Mouse (Mus musculus) adrenal gland, postnatal 4 days (tissue): ENCODE measurements around the gene Gm3045. TPM values are rescaled to one million over a fixed set of nuclear protein-coding genes. Genes with fewer than 3 reads are reported as not detected.

Source experiments
- DNase-seq, 2 experiments: peaks; one replicate each; pipeline ENCODE4 v3.0.0; 2021 to 2022; ENCODE audit warnings: low spot score in 2 of 2, mixed read lengths in 2 of 2
- long read RNA-seq, 2 experiments: library from polyadenylated mRNA; stranded (forward); transcript quantifications; one replicate each; pipeline ENCODE4 v2.0.0; 2021
- total RNA-seq, 2 experiments: library from RNA; stranded (reverse); gene quantifications; 2 replicates each; pipeline ENCODE4 v1.2.3; 2021

Gene Gm3045
- total RNA-seq: not detected
- long read RNA-seq, experiment 1: 0 reads
- long read RNA-seq, experiment 2: 0 reads

- DNase-seq: no peak
These were observed at the start of gene Gm3045 for GRCm38 (mm10) chr13:56426365-56426764. Gene Gm3045, plus strand, starts transcription at chr13:56426594.

DNA sequence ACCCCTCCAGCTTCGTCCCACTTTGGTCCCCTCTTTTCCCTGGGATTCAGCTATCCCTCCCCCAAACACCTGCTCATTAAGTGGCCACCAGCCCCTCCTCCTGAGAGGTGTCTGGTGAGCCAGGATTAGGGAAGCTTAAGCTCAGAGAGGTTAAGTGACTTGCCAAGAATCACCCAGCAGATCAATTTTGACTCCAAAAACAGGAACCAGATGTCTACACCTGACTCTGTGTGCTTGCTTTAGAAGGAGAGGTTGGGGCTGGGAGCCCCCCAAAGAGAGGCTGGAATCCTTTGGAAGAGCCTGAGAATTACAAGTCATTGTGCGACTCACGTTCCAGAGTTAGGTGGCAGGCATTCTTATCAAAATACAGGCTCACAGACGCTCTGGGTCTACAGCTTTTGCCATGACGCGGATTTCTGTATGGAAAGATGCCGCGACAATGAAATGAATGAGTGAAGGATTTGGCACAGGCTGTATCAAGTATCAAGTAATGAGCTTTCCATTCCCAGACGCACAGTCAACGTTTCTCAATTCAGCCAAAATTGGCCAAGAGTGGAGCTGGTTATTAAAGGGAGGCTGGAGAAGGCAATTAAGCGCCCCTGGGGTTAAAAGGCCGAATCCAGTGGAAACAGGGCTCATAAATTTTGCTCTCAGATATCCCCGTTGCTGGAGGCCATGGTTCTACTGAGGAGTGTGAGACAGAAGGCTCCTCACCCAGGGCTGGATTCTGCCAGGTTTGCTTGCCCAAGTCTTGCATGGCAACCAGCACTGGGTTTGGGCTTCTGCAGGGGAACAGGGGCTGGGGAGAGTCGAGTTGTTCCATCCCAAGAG lies 45.3 kb upstream of the Gm3045 start:
- no peak for DNase-seq

- no peak for DNase-seq
These were observed 43.0 kb upstream of the Gm3045 start for GRCm38 (mm10) chr13:56383406-56383805.

DNA sequence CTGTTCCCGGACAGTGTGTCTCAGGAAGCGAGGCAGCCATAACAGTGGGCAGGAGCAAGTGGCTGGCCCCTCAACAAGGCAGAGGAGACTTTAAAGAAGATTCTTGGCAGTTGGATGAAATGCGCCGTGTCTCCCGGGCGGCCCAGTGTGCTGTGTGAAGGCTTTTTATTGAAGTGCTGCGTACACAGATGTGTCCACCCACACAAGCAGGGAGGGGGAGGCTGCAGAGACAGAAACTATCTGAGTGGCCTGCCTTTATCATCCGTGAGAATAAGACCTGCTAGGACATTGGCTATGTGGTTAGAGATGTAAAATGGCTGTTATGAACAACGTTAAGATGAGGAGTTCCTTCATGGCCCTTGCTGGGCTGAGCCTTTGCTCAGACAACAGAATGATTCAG lies 40.0 kb upstream of the Gm3045 start:
- DNase-seq: no peak

- no peak for DNase-seq
These were observed 39.0 kb upstream of the Gm3045 start for GRCm38 (mm10) chr13:56387374-56387773.

DNA sequence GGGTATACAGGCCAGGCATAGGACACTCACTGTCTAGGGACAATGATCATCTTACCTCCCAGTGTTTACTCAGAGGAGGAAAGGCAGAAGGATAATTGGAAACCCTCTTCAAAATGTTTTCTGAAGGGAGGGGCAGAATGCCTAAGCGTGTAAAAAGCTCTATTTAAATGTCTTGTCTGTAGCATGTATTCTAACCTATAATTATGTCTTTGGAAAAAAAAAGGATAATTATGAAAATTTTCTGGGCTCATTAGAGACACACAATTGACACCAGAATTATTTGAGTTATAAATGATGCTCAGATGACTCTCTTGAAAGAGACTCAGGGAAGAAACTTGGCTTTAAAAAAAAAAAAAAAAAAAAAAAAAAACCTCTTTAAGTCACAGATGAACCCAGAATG lies 38.4 kb upstream of the Gm3045 start:
- DNase-seq: no peak

DNA sequence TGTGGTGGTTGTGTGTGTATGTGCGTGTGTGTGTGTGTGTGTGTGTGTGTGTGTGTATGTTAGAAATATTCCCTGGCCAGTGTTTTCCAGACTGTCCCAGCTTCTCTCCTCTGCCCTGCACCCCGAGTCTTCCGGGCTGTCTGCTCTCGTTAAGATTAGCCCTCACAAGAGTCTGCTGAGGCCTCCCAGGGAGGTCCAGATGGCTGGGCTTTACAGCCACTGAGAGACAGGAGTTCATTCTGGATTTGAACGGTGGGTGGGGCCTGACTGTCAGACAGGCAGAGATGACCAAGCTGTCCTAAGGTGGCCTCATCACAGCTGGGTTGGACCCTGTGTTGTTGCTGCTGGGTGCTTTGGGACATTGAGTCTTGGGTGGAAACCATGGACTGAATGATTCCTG lies 28.8 kb upstream of the Gm3045 start:
- DNase-seq: no peak

GRCm38 (mm10) chr13:56401186-56401585 lies 25.2 kb upstream of the Gm3045 start:
- no peak for DNase-seq

- no peak for DNase-seq
These were observed 22.9 kb upstream of the Gm3045 start for GRCm38 (mm10) chr13:56403381-56404086.

DNA sequence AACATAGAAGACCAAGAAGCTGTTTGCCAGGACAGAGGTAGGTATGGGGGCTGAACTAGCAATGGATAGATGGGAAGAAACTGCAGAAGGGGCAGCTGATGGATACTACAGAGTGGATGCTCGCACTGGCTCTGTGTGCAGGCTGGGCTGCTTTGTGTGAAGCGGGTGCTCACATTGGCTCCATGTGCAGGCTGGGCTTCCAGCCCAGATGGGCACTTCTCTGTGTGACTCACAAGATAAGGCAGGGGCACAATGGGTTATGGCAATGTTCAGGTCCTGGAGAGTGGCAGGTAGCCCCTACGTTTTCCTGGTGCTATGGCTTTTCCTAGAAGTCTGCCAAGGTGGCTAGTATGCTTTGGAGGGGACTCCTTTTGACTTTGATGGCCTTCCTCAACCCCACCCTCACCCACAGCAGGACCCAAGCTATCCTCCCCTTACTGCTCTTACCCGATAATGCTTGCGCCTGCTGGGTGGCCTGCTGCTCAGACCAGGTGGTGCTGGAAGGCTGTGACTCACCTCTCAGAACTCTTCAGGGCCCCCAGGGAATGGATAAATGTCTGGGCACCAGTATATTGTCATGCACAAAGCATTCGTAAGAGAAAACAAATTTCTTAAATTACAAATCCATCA lies 21.8 kb upstream of the Gm3045 start:
- DNase-seq: no peak

DNA sequence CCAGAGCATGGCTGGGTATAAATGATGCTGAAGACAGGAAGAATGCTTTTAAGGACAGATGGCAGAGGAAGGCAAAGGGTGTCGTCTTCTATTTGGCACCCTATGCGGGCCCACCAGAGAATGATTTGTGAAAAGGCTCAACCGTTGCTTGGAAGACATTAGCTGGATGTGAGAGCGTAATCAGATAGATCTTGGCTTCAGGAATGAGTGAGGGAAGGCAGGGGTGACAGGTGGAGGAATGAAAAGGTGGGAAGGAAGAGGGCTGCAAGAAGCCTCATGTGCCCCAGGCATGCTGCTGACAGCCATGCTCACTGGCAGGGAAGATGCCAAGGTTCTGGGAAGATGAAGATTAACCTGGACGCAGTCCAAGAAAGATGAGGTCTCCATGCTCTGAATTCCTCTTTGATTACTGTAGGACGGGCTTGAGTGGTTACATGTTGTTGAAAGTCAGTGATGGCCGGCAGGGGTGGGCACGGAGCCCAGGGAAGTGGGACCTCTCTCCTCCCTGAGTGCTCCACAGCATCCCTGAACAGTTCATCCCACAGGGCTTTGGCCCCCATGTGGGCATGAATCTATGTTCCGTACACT lies 14.0 kb upstream of the Gm3045 start:
- DNase-seq: no peak

GRCm38 (mm10) chr13:56418685-56419483 lies 7.5 kb upstream of the Gm3045 start:
- DNase-seq: no peak

GRCm38 (mm10) chr13:56419538-56419937 lies 6.9 kb upstream of the Gm3045 start:
- no peak for DNase-seq

- DNase-seq: peak; percentile 31 to 34
These were observed 4.2 kb upstream of the Gm3045 start for GRCm38 (mm10) chr13:56422072-56422723.

GRCm38 (mm10) chr13:56425931-56426330 lies 463 bp upstream of the Gm3045 start:
- no peak for DNase-seq

DNA sequence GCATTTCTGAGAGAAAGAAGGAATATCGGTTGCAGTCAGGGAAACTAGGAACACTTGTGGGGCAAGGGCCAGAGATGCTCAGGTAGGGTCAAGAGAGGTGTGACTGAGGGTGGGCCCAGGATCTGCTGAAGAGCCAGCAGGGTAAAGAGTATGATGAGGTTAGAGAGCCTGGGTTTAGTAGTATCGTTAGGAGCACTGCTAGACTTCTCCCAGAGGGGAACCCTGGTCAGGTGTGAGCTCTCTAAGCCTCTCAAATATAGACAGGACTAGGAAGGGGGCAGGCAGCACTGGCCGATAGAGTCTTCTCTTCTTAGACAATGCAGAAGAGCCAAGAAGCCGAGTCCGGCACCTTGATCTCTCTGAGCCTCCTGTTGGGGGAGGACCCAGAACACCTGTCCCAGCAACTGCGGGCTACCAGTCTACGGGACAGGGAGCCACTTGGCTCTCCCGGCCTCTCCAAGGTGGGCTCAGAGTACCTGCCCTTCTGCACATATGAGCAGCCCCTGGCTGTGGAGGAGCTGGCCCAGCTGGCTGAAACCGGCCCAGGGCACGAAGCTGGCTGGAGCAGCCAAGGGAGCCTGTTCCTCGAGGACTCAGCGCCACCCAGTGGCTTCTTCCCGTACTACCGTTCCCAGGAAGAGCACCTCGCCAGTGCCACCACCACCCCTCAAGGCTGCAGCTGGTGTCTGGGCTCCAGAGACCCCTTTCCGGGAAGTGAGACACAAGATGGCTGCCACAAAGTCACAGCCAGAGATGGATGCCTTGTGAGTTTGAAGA lies 2.5 kb downstream of the Gm3045 start:
- peak in 1 of 2 experiments; percentile 43 for DNase-seq

DNA sequence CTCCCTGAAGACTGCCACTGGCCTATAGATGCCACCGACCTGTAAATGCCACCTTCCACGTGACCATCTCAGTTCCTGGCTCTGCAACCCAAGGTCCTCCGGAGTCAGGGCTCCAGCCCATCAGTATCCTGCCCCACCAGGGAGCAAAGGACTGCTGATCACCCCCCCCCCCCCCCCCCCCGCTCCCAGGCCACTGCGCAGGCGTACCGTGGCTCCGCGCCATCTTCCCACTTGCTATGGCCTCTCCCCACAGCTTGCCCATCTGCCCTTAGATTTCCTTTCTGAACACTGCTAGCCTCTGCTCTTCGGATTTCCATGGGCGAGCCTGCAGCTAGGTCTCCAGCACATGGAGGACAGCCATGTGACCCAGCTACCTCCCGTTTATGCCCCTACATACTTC lies 6.1 kb downstream of the Gm3045 start:
- no peak for DNase-seq

GRCm38 (mm10) chr13:56433466-56433865 lies 7.1 kb downstream of the Gm3045 start:
- DNase-seq: peak in 1 of 2 experiments; percentile 33

- DNase-seq: no peak
These were observed 7.9 kb downstream of the Gm3045 start for GRCm38 (mm10) chr13:56434311-56434751.
